Mouse (Mus musculus) v-Abl transformed pro-B cells (cell line): ENCODE results near the gene Cstb.

Experiments used
- in situ Hi-C, 2 experiments: fragments of 400-800 bp; cut with MboI; formaldehyde crosslinking; loops; one replicate each; pipeline ENCODE4 v1.15.1; 2025; ENCODE audit not compliant: unreplicated experiment in 2 of 2

Cstb gene

DNA sequence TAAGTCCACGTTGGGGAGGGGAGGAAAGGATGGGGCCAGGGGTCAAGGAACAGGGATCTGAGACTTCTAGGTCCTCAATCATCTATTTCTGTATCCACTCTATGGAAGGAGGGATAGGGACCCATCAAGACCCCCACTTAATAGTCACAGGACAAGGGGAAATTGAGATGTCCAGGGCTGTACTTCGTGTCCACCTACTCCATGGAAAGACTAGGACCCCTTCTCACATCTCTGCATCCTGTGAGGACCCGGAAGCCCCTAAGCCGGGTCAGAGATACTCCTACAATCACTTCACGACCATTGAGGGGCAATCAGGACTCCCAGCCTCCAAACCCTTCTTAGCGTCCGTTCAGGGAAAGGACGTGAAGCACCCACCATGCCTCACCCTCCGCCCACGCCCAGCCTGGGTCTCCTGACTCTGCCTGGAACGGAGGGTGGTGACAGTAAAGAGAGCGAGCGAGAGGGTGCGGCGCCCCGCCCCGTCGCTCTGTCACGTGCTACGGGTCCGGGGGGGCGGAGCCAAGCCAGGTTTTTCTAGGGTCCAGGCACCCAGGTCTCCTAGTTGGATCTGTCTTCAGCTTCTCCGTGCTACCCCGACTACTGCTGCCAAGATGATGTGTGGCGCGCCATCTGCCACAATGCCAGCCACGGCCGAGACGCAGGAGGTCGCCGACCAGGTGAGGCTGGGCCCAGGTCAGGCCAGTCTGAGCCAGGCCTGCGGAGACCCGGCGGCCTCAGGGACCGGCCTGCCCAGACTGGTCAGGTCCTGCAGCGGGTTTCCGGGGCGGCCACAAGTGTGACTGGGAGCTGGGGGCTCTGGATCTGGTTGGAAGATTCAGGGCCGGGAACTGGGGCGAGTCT lies at the start of gene Cstb:
TSS of gene Cstb (plus strand) at position 489 of the 861 bp plus-strand sequence.
- in situ Hi-C loops, result loop anchor here in 1 of 2 experiments (25.0 kb wide), 1 partner anchor 162 kb away; the partner anchor contains the start of gene Syde1

DNA sequence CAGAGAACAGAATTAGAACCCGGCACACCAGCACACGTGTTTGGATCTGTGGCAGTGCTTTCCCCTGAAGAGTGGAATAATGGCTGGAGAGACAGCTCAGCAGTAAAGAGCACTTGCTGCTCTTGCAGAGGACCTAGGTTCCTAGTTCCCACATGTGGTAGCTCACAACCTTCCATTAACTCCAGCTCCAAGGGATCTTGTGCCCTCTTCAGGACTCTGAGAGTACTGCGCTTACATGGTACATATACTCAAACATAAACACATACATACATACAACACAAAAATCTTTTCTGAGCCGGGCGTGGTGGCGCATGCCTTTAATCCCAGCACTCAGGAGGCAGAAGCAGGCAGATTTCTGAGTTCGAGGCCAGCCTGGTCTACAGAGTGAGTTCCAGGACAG lies 47.0 kb upstream of the Cstb start:
- in situ Hi-C loops, result loop anchor here (25.0 kb wide), 1 partner anchor 341 kb away; the partner anchor contains the start of genes Aire (in 2 of the 2) and Dnmt3l (in 2 of the 2)

DNA sequence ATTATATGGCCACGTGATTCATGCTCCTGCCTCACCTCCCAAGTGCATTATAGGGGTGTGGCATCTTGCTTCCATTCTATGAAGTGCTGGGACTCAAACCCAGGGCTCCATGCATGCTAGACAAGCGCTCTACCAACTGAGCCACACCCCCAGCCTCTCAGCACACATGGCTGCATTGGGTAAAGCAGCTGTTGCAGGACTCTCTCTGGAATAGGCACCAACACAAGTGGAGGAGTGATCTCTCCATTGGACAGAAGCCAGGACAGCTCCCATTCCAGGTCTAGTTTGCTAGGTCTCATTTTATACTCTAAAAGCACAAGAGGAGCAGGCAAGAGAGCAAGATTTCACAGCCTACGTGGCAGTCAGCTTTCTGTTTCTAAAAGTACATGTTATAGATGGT lies 41.9 kb upstream of the Cstb start:
- in situ Hi-C loops, result loop anchor here (25.0 kb wide), 1 partner anchor 346 kb away; the partner anchor contains the start of genes Aire (in 2 of the 2) and Dnmt3l (in 2 of the 2)

DNA sequence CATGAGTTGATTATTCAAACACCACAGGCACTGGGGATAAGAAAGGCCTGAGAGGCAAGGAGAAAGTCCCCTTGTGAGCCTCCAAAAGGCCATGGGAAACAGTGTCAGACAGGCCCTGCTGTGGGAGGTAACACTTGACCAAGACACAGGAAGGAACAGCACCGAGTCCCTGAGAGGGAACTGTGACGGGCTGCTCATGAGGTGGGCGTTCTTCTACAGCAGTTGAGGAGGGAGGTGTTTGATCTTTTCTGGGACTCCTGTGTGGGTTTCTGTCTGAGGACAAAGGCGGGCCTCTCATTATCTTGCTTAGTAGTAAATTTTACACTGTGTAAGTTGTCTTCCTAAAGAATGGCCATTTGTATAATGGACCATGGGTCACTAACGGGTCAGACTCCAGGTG lies 39.9 kb upstream of the Cstb start:
- in situ Hi-C loops, result loop anchor here (25.0 kb wide), 1 partner anchor 348 kb away; the partner anchor contains the start of genes Aire (in 2 of the 2) and Dnmt3l (in 2 of the 2)

DNA sequence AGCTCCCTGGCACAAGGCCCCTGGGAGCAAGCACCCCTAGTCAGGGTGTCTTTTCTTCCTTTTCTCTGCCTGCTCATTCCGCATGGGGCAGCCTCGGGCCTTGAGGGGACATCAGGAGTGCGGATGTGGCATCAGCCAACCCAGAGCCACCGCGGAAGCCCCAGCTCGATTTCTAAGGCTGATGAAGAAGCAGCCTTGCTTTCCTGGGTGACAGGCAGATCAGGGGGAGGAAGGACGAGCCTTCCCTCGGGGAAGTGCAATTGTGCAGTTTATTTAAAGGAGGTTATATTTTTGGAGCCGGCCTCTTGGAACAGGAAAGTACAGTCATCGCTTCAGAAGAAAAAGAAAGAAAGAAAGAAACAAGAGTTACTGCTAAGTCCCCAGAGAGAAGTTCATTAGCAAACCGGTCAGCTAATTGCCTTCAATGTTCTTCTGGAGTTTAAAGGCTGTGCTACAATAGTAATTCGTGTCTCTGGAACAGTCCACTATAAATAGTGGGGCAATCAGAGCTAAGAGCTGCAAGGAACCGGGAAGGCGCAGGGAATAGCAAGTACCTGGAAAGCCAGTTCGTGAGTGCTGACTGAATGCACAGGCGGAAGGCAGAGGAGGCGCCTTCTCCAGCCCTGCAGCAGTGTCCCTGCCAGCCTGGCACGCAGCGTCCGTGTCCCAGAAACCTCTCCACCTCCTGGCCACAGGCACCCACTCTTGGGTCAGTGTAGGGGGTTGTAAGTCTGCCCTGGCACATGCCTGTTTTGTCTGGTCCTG lies 37.1 kb upstream of the Cstb start:
- in situ Hi-C loops, result loop anchor here (25.0 kb wide), 1 partner anchor 351 kb away; the partner anchor contains the start of genes Aire (in 2 of the 2) and Dnmt3l (in 2 of the 2)

DNA sequence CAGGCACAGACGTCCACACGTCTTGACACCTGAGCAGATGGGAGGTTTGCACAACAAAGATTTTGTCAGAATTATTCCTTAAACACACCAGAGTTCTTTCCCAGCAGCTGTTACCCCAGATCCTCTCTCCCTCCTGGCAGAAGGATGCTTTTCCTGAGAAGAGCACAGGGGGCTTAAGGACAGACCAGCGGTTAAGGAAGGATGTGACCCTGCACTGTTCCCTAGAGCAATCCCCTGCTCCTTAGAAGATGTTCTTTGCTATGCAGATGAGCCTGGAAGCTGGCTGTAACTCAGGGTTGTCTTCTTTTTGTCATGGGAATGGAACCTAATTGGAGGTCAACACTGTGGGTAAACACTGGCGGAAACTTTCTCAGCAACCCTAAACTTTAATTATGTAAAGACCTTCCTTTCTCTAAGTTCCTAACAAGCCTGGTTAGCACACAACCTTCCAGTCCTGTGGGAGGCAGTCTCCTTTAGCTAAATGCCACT lies 34.4 kb upstream of the Cstb start:
- in situ Hi-C loops, result loop anchor here (5.0 to 25.0 kb wide), 3 partner anchors 109 to 354 kb away; partner anchors contain the start of genes Aire (in 2 of the 2), Dnmt3l (in 2 of the 2) and Pwp2 (in 1 of the 2)

DNA sequence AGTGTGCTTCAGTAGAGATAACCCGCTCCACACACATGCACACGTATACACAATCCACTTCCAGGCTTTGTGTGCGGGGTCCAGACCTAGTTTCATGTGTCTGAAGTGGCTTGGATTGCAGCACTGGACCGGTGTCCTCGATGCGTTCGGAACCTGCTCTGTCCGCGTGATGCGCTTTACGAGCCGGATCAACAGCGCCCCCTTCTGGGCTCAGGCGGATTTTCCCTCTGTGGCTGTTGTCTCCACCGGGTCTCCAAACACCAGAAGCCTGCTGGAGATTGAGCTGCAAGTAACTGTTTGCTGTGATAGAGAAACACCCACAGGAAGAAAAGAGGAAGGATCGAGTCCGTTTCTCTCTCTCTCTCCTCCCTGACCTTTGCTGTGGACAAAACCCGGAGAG lies 33.4 kb upstream of the Cstb start:
- in situ Hi-C loops, result loop anchor here (5.0 to 25.0 kb wide), 3 partner anchors 110 to 355 kb away; partner anchors contain the start of genes Aire (in 2 of the 2), Dnmt3l (in 2 of the 2) and Pwp2 (in 1 of the 2)

DNA sequence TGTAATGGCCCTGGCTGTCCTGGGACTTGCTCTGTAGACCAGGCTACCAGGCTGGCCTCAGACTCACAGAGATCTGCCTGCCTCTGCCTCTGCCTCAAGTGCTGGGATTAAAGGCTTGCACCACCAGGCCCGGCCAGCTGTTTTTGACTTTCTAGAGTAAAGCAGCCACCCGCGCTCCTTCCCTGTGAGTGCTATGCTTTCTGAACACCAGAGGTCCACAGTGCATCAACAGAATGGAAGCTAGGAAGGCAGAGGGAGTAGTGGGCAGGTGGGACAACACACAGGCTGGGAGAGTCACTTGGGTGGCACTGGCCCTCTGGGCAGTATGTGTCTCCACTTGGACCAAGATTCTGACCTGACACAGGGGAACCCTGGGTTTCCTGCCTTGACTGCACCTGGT lies 30.1 kb upstream of the Cstb start:
- in situ Hi-C loops, result loop anchor here (10.0 to 25.0 kb wide), 2 partner anchors 211 to 358 kb away; partner anchors contain the start of genes Aire (in 2 of the 2), Dnmt3l (in 2 of the 2) and Pwp2 (in 1 of the 2)

DNA sequence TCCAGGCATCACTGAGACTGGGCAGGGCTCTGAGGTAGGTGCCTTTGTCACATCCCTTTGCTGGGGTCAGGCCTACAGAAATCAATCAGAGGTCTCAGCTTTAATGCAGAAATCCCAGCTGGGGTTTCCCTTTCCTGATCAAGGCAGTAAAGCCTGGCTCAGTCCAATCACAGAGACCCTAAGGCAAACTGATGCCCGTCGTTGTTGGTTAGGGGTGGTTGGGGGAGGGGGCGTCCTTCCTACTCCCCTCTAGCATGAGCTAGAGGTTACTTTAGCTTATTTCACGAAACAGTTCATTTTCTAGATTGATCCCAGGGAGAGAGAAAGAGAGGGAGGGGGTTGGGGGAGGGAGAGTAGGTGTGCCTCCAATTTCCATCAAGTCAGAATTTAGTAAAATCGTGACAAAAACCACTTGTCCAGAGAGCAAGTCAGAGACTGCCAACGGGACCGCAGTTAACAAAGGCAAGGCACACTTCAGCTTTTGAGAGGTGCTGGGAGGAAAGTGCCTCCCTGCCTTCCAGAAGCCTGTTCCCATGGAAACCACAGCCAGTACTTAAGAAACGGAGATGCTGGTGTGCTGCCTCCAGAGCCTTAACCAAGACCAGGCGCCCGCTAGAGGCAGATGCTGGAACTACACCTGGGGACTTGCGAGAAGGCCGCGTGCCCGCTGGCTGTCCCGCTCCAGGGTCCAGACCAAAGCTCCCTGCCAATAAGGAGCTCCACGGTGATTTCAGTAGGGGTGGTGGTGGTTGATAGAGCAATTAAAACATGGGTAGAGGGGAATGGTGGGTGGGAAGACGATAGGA lies 29.4 kb upstream of the Cstb start:
- in situ Hi-C loops, result loop anchor here (10.0 to 25.0 kb wide), 2 partner anchors 211 to 359 kb away; partner anchors contain the start of genes Aire (in 2 of the 2), Dnmt3l (in 2 of the 2) and Pwp2 (in 1 of the 2)

DNA sequence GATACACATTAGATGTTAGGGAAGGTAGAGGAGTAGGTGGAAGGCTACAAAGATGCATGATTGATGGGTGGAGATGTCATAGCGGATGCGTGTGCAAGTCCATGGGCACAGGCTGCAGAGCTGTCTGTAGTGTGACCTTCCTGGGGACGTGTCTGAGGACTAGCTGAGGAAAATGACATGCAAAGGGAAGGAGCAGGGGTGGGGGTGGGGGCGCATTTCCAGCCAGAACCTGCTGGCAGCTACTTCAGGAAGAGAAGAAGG lies 28.9 kb upstream of the Cstb start:
- in situ Hi-C loops, result loop anchor here (10.0 to 25.0 kb wide), 2 partner anchors 212 to 359 kb away; partner anchors contain the start of genes Aire (in 2 of the 2), Dnmt3l (in 2 of the 2) and Pwp2 (in 1 of the 2)

DNA sequence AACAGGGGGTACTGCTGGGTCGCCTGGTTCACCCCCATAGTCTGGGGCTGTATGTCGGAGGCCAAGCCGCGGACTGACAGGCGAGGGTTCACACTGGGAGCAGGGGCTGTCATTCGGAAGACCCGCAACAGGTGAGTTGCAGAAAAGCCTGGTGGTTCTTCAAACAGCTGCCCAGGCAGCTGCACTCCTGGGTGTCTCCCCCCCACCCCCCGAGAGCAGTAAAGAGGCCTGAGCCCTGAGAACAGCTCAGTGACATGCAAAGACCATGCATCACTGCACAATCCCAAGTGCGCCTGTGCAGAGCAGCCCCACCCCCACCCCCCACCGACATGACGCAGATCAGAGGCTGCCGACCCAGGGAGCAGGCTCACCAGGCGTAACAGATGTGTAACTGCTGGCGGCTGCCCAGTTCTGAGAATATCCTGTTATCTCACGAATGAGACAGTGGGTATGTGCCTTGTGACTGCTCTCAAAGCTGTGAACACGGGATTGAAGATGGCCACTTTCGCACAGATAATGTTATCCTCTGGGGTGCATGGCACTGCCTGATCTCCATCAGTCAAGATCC lies 26.3 kb upstream of the Cstb start:
- in situ Hi-C loops, result loop anchor here (10.0 to 25.0 kb wide), 2 partner anchors 214 to 362 kb away; partner anchors contain the start of genes Aire (in 2 of the 2), Dnmt3l (in 2 of the 2) and Pwp2 (in 1 of the 2)

DNA sequence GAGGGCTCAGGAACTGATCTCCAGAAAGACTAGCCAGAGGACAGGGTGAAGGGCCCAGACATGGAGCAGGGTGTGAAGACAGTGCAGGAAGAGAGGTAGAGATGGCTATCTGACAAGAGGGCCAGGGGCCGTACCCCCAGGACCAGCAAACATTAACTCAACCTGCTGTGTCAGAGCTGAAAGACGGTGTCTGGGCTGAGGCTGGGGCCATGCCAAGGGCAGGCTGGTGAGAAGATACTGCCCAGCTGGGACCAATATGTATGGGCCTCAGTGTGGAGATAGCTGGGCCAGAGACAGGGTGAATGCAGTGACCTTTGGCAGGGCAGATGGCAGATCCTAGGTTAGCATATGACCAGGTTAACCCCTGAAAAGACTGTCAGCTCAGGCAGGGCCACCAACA lies 24.3 kb upstream of the Cstb start:
- in situ Hi-C loops, result loop anchor here in 1 of 2 experiments (10.0 kb wide), 1 partner anchor 236 kb away; the partner anchor contains the start of gene D10Jhu81e

DNA sequence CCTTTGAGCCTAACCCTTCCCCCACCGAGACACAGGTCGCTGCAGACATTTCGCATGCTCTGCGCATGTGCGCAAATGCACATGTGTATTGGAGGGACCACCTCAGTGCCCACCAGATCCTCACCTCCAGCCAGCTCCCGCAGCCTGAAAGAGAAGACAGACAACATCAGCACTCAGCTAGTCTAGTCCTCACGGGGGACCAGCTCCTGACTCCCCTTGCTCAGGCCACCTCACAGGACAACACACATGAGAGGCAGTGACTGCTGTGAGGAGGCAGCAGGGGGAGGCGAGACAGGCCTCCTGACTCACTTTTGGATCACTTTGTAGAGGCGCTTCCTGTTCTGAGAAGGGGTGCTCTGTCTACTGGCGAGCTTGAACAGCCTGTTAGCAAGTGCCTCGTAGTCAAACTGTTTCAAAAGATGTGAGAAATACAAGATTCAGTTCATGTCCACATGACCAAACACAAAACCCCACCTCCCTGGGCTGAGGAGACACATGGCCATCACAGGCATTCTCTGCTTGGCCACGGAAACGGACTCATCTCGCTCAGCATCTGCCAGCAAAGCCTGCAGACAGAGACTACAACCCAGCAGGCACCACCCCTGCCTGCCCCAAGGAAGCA lies 23.1 kb upstream of the Cstb start:
- in situ Hi-C loops, result loop anchor here in 1 of 2 experiments (10.0 kb wide), 1 partner anchor 238 kb away; the partner anchor contains the start of gene D10Jhu81e

DNA sequence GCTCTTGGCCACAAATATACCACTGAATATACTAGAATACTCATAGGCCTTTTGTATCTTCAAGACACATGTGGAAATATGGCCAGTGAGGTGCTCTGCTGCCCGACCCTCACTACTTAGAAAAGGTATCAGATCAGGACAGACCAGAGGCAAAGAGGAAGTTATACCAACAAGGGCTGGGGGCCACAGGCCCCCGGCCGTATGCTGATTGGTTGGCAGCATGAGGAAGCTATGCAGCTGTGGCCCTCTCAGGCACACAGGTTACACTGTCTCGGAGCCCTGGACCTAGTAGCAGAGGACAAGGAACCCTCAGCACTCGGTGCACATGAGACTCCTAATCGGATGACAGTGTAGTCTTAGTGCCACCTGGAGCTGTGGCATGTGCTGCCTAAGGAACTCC lies 19.3 kb upstream of the Cstb start:
- in situ Hi-C loops, result loop anchor here in 1 of 2 experiments (10.0 kb wide), 1 partner anchor 241 kb away; the partner anchor contains the start of gene D10Jhu81e

DNA sequence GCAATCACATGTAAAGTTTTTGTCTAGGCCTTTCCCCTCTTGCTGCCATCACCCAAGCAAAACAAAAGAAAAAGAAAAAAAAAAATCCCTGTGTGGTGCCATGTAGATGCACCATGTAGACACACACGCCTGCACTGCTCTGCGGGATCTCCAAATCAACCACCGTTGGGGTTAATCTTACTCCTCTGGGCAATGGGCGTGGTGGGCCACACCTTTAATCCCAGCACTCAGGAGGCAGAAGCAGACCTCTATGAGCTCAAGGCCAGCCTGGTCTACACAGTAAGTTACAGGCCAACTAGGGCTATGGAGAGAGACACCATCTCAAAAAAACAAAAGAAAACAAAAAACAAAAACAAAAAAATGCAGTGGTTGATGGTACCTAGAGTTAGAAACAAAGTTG lies 18.3 kb upstream of the Cstb start:
- in situ Hi-C loops, result loop anchor here in 1 of 2 experiments (10.0 kb wide), 1 partner anchor 242 kb away; the partner anchor contains the start of gene D10Jhu81e

DNA sequence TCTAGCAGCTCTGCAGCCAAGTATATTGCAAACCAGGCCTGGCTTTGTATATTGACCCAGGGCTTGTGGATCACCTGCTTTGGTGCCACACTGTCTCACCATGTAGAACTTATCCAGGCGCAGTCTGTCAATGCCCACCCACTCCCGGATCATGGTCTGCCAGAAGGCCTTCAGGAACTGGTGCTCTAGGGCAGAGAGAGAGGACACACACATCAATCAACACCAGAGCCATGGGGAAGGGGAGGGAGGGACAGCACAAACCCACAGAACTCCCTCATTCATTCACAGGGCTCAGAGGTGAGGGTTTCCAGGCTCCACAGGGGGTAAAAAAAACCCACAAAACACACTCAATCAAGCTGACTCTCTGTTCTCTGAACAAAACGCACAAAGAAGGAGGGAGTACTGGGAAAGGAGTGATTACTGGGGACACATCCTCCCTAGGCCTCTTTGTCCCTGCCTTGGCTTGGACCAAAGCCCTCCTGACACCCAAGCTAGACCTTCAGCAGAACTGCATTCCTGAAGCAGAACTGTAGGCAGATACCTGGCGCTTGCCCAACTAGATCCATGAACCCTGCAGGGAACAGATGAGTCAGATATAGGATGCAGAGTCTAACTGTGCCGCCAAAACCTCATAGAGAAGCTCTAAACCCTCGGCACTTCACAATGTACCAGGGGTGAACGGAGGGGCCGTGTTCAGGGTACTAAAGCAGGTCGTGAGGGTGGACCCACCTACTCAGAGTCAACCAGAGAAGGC lies 16.3 kb upstream of the Cstb start:
- in situ Hi-C loops, result loop anchor here in 1 of 2 experiments (10.0 kb wide), 1 partner anchor 244 kb away; the partner anchor contains the start of gene D10Jhu81e

DNA sequence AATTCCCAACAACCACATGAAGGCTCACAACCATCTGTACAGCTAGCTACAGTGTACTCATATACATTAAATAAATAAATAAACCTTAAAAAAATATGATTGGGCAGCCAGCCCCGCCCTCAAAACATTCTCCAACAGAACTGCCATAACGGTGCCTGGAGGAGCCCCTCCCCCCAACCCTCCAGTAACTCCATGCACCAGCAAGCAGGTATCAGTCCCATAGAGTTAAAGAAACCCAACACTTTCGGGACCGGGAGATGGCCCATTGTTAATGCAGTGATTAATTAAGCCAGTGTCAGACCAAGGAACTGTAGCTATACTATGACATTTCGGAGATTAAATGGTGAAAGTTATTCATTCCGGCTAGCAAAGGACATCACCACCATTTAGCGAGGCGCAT lies 13.6 kb upstream of the Cstb start:
- in situ Hi-C loops, result no loop called here
